Comparison of ENCODE assay signal across 8 mouse cellular contexts in genomic region chr9:106684093-106684872, GRCm38 (mm10). TPM values are rescaled to one million over a fixed set of nuclear protein-coding genes. Genes with fewer than 3 reads are reported as not detected.
DNase-seq lines count a peak whose midpoint lies in the region; ATAC-seq and TF ChIP-seq lines count a peak whose summit lies in the region.

No protein-coding gene starts in this region.

- H3K36me3 ChIP-seq in heart, embryonic 10.5 days, result peaks cover 28% of the 10 kb centered on the region
- peaks cover 49% of the 10 kb centered on the region for H3K36me3 ChIP-seq in E14TG2a.4 (ENCODE audit: insufficient read depth, low read length)
- peaks cover 26% of the 10 kb centered on the region for H3K36me3 ChIP-seq in forebrain, postnatal 0 days (ENCODE audit: insufficient read depth)
- H3K36me3 ChIP-seq in liver, embryonic 16.5 days (ENCODE audit: control insufficient read depth, insufficient read depth), result no peaks in the 10 kb centered on the region; the same call in 1 of the 2 replicates

- H3K4me2 ChIP-seq in forebrain, postnatal 0 days (ENCODE audit: low read depth), result peak overlapping the region; percentile 95
- H3K4me2 ChIP-seq in liver, embryonic 16.5 days (ENCODE audit: low read depth, low read length), result peak overlapping the region; percentile 99

- no peak for TF ChIP-seq CTCF in E14TG2a.4 (conservative IDR thresholded peaks at IDR 0.05; ENCODE audit: low read length)
- TF ChIP-seq CTCF in forebrain, postnatal 0 days (IDR thresholded peaks at IDR 0.05; ENCODE audit: low read depth), result no peak

- H3K4me3 ChIP-seq in heart, embryonic 10.5 days, result peak overlapping the region; percentile 97
- H3K4me3 ChIP-seq in E14TG2a.4 (replicated peaks; ENCODE audit: low read length), result peak overlapping the region; percentile 86
- peak overlapping the region; percentile 82 for H3K4me3 ChIP-seq in forebrain, postnatal 0 days (ENCODE audit: low read depth, low read length)
- peak overlapping the region; percentile 74 for H3K4me3 ChIP-seq in liver, embryonic 16.5 days (ENCODE audit: low read depth, low read length)

- H3K4me1 ChIP-seq in heart, embryonic 10.5 days, result peaks cover 24% of the 10 kb centered on the region
- H3K4me1 ChIP-seq in E14TG2a.4 (replicated peaks; ENCODE audit: low read depth, low read length), result peaks cover 59% of the 10 kb centered on the region
- H3K4me1 ChIP-seq in forebrain, postnatal 0 days (ENCODE audit: insufficient read depth), result no peaks in the 10 kb centered on the region
- peaks cover 21% of the 10 kb centered on the region for H3K4me1 ChIP-seq in liver, embryonic 16.5 days (ENCODE audit: control insufficient read depth, low read depth, low read length)

- H3K9ac ChIP-seq in forebrain, postnatal 0 days, result peak overlapping the region; percentile 63; the same call in 1 of the 2 replicates
- H3K9ac ChIP-seq in liver, embryonic 16.5 days (ENCODE audit: low read depth, low read length), result peak overlapping the region; percentile 59

- no peak for ATAC-seq in forebrain, postnatal 0 days
- ATAC-seq in liver, embryonic 16.5 days (ENCODE audit: low read depth), result no peak
- no peak for ATAC-seq in inflammation-experienced regulatory T-cells, adult 6 months

- H3K27ac ChIP-seq in heart, embryonic 10.5 days, result peak overlapping the region; percentile 92
- H3K27ac ChIP-seq in forebrain, postnatal 0 days (ENCODE audit: low read depth, low read length), result no peak overlapping the region
- no peak overlapping the region for H3K27ac ChIP-seq in liver, embryonic 16.5 days (ENCODE audit: low read length)

- no peaks in the 10 kb centered on the region for H3K9me3 ChIP-seq in heart, embryonic 10.5 days
- no peaks in the 10 kb centered on the region for H3K9me3 ChIP-seq in E14TG2a.4 (ENCODE audit: low read length)
- H3K9me3 ChIP-seq in forebrain, postnatal 0 days (ENCODE audit: low read length), result no peaks in the 10 kb centered on the region
- no peaks in the 10 kb centered on the region for H3K9me3 ChIP-seq in liver, embryonic 16.5 days (replicated peaks; ENCODE audit: control insufficient read depth, low read length)

- no peaks in the 10 kb centered on the region for H3K27me3 ChIP-seq in heart, embryonic 10.5 days (ENCODE audit: insufficient read depth, poor library complexity, severe bottlenecking)
- no peaks in the 10 kb centered on the region for H3K27me3 ChIP-seq in E14TG2a.4 (ENCODE audit: insufficient read depth, low read length)
- H3K27me3 ChIP-seq in forebrain, postnatal 0 days (ENCODE audit: insufficient read depth, low read length), result no peaks in the 10 kb centered on the region
- no peaks in the 10 kb centered on the region for H3K27me3 ChIP-seq in liver, embryonic 16.5 days (ENCODE audit: control insufficient read depth, insufficient read depth, low read depth, low read length)

- WGBS in heart, embryonic 10.5 days, result 69% methylated on average over 6 of the region's 6 CpGs
- 84% methylated on average over 6 of the region's 6 CpGs for WGBS in forebrain, postnatal 0 days
- WGBS in liver, embryonic 16.5 days (ENCODE audit: insufficient replicate concordance), result 35% methylated on average over 6 of the region's 6 CpGs

- no peak for DNase-seq in heart, embryonic 10.5 days (ENCODE audit: low spot score)
- no peak for DNase-seq in heart, adult 18-20 months
- DNase-seq in forebrain, postnatal 0 days, result no peak
- DNase-seq in gastrocnemius, postnatal 10 days, result no peak
- no peak for DNase-seq in ovary, postnatal 10 days (ENCODE audit: low spot score)

RNA-seq across cellular contexts. Expression of gene Tex264, which starts 1.4 kb away (rescaled TPM):
- 36.7 and 38.7 TPM in 2 replicates for polyA plus RNA-seq in heart, embryonic 10.5 days (2016; fragmentation: Nextera tagmentation; extraction: Ambion mirVana)
- total RNA-seq in heart, adult 18-20 months (2021), result 10 to 100 TPM; 42.2 to 45.6 TPM
- total RNA-seq in forebrain, postnatal 0 days (2014; rRNA removed), result 61.2 and 68.6 TPM in 2 replicates
- polyA plus RNA-seq in forebrain, postnatal 0 days (2015; fragmentation: Nextera tagmentation; extraction: Ambion mirVana), result 98.3 and 105 TPM in 2 replicates
- polyA plus RNA-seq in liver, embryonic 16.5 days (2015; fragmentation: Nextera tagmentation; extraction: Ambion mirVana), result 15.4 and 17.8 TPM in 2 replicates
- 10 to 100 TPM; 23.1 to 36.9 (median 34.4) TPM for polyA plus RNA-seq in inflammation-experienced regulatory T-cells, adult 6 months (2017; shearing (Covaris generic))
- total RNA-seq in gastrocnemius, postnatal 10 days (2021), result 10 to 100 TPM; 18.9 to 21.7 TPM

RNA-seq across cellular contexts. Expression of gene Grm2, which starts 28.4 kb away (rescaled TPM):
- 0.21 TPM in 1 of 2 replicates, not detected in the other for polyA plus RNA-seq in heart, embryonic 10.5 days (2016; fragmentation: Nextera tagmentation; extraction: Ambion mirVana)
- not detected for total RNA-seq in heart, adult 18-20 months (2021)
- 13.6 and 14.6 TPM in 2 replicates for total RNA-seq in forebrain, postnatal 0 days (2014; rRNA removed)
- polyA plus RNA-seq in forebrain, postnatal 0 days (2015; fragmentation: Nextera tagmentation; extraction: Ambion mirVana), result 19.8 and 20.7 TPM in 2 replicates
- not detected in 2 replicates for polyA plus RNA-seq in liver, embryonic 16.5 days (2015; fragmentation: Nextera tagmentation; extraction: Ambion mirVana)
- not detected for polyA plus RNA-seq in inflammation-experienced regulatory T-cells, adult 6 months (2017; shearing (Covaris generic))
- total RNA-seq in gastrocnemius, postnatal 10 days (2021), result under 1 TPM in 1 of 2 experiments, not detected in 1; 0.09 TPM

RNA-seq across cellular contexts. Expression of gene Iqcf6, which starts 57.9 kb away (rescaled TPM):
- polyA plus RNA-seq in heart, embryonic 10.5 days (2016; fragmentation: Nextera tagmentation; extraction: Ambion mirVana), result not detected in 2 replicates
- not detected for total RNA-seq in heart, adult 18-20 months (2021)
- not detected in 2 replicates for total RNA-seq in forebrain, postnatal 0 days (2014; rRNA removed)
- polyA plus RNA-seq in forebrain, postnatal 0 days (2015; fragmentation: Nextera tagmentation; extraction: Ambion mirVana), result not detected in 2 replicates
- not detected in 2 replicates for polyA plus RNA-seq in liver, embryonic 16.5 days (2015; fragmentation: Nextera tagmentation; extraction: Ambion mirVana)
- polyA plus RNA-seq in inflammation-experienced regulatory T-cells, adult 6 months (2017; shearing (Covaris generic)), result not detected
- not detected for total RNA-seq in gastrocnemius, postnatal 10 days (2021)

Comparison
In these comparisons a context has a peak if more than half of its experiments do, and no peak if none do; other contexts are left out.
1. RNA of gene Grm2, which starts 28.4 kb away (polyA plus RNA-seq): 19.8 to 20.7 TPM in forebrain, postnatal 0 days; 0.21 TPM in heart, embryonic 10.5 days, not detected in liver, embryonic 16.5 days and not detected in inflammation-experienced regulatory T-cells, adult 6 months; every median in the first group is over 10 times any median in the second.
2. Peak in every context shown above with its lines, with median percentiles within 50 percentile points of each other: H3K4me3 ChIP-seq.